Mouse (Mus musculus): Measurements from ENCODE around the gene Chn2. TPM values are rescaled to one million over a fixed set of nuclear protein-coding genes. Genes with fewer than 3 reads are reported as not detected.

Chn2 gene
- total and polyA plus RNA-seq, 3 experiments = not detected

DNA sequence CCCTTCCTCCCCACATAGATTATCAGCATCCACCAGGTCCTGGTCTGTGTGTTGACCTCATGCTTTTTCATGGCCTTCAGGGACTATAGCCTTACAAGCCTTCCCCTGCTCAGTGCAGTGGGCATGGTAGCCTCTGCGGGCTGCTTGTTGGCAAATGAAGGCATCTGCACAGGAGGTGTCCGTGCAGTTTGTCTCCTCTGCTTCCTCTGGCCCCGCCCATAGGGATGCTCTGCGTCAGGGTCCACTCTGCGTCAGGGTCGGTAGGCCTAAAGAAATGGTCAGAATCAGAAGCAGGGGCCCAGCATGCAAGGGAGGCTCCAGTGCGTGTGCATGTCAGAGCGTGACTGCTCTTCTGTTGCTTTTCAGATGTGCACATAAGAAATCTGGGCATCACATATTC lies 169.4 kb downstream of the Chn2 start:
- H3K27ac ChIP-seq (ENCODE audit: insufficient read depth, low read depth) = no peak overlapping the region
- no peak overlapping the region for H3K4me2 ChIP-seq (ENCODE audit: insufficient read depth, low read depth, poor library complexity, severe bottlenecking)
- H3K27me3 ChIP-seq (replicated peaks) = no peaks in the 10 kb centered on the region
- no peak for TF ChIP-seq RAD21 (IDR thresholded peaks at IDR 0.05; ENCODE audit: low read depth, low read length)
- no peak for TF ChIP-seq ZNF384 (IDR thresholded peaks at IDR 0.05; ENCODE audit: low read depth, low read length)
- TF ChIP-seq MXI1 (IDR thresholded peaks at IDR 0.05; ENCODE audit: low read depth, low read length) = no peak
- TF ChIP-seq CHD2 (IDR thresholded peaks at IDR 0.05; ENCODE audit: low read length) = no peak
- TF ChIP-seq SIN3A (IDR thresholded peaks at IDR 0.05; ENCODE audit: low read length) = no peak
- no peak for TF ChIP-seq EP300 (IDR thresholded peaks at IDR 0.05; ENCODE audit: low read length)
- no peak for TF ChIP-seq MYC (IDR thresholded peaks at IDR 0.05; ENCODE audit: low read depth, low read length)
- TF ChIP-seq MEF2A (IDR thresholded peaks at IDR 0.05; ENCODE audit: borderline replicate concordance, low read depth, low read length) = no peak
- no peak for TF ChIP-seq E2F4 (IDR thresholded peaks at IDR 0.05; ENCODE audit: insufficient replicate concordance, low read depth, low read length)
- no peak for TF ChIP-seq ETS1 (conservative IDR thresholded peaks at IDR 0.05; ENCODE audit: low read depth, low read length)
- TF ChIP-seq SMC3 (IDR thresholded peaks at IDR 0.05; ENCODE audit: low read depth, low read length) = no peak
- no peak for TF ChIP-seq MAFK (IDR thresholded peaks at IDR 0.05; ENCODE audit: insufficient replicate concordance, low read length)
- TF ChIP-seq UBTF (IDR thresholded peaks at IDR 0.05; ENCODE audit: low read depth, low read length) = no peak
- TF ChIP-seq HCFC1 (IDR thresholded peaks at IDR 0.05; ENCODE audit: low read depth, low read length) = no peak
- TF ChIP-seq JUN (IDR thresholded peaks at IDR 0.05; ENCODE audit: insufficient read depth, low read depth, low read length) = no peak
- TF ChIP-seq MAZ (IDR thresholded peaks at IDR 0.05; ENCODE audit: low read depth, low read length) = no peak
- no peak for TF ChIP-seq POLR2A (IDR thresholded peaks at IDR 0.05; ENCODE audit: low read depth, low read length)
- no peak for TF ChIP-seq USF2 (conservative IDR thresholded peaks at IDR 0.05; ENCODE audit: low read depth, low read length)
- H3K4me1 ChIP-seq (ENCODE audit: control insufficient read depth in 1 of 2, insufficient read depth in 2 of 2) = no peaks in the 10 kb centered on the region
- in situ Hi-C loops (cut with MboI; ENCODE audit: low pct_ligation_motif_present, low pct_unique_long_range_greater_than_20kb, low sequenced_read_pairs) = no loop called here
- no peak overlapping the region for H3K9ac ChIP-seq (ENCODE audit: insufficient read depth, low read depth)
- H3K9me3 ChIP-seq (replicated peaks; ENCODE audit: low read length) = no peaks in the 10 kb centered on the region
- no peak overlapping the region for H3K4me3 ChIP-seq (replicated peaks in 1 of 3; ENCODE audit: low read depth in 2 of 3, low read length in 2 of 3, poor library complexity in 1 of 3)
- H3K36me3 ChIP-seq (replicated peaks in 1 of 2; ENCODE audit: control insufficient read depth in 1 of 2, insufficient read depth in 1 of 2, low read length in 1 of 2) = no peaks in the 10 kb centered on the region
- H3K79me2 ChIP-seq (replicated peaks; ENCODE audit: control insufficient read depth, extremely low read depth, insufficient read depth, poor library complexity, severe bottlenecking) = no peaks in the 10 kb centered on the region
- DNase-seq (ENCODE audit: extremely low read depth) = no peak
- dilution Hi-C loops (cut with MboI; ENCODE audit: extremely low pct_ligation_motif_present, extremely low pct_unique_long_range_greater_than_20kb, low sequenced_read_pairs) = no loop called here

DNA sequence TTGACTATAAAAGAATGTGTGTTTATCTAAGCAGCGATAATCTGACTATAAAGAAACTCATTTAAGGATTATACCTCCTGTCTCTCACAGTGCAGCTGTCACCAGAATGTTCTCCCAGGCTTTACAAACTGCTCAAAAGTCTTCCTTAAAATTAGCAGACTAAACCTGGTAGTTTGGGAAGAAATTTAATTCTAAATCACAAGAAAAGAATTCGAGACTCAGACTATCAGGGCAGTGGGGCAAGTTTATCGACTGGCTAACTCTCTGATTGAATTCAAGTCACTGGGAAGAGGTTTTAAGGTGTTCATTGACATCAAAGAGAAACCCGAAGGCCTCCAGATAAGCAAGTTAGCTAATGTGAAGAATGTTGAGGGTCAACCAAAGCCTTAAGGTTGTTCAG lies 171.6 kb downstream of the Chn2 start:
- Histone ChIP-seq H3K79me2 (replicated peaks; ENCODE audit: control insufficient read depth, extremely low read depth, insufficient read depth, poor library complexity, severe bottlenecking) (no peaks in the 10 kb centered on the region), H3K36me3 (replicated peaks in 1 of 2; ENCODE audit: control insufficient read depth in 1 of 2, insufficient read depth in 1 of 2, low read length in 1 of 2) (no peaks in the 10 kb centered on the region), H3K9me3 (replicated peaks; ENCODE audit: low read length) (no peaks in the 10 kb centered on the region), H3K4me3 (replicated peaks in 1 of 3; ENCODE audit: low read depth in 2 of 3, low read length in 2 of 3, poor library complexity in 1 of 3) (no peak overlapping the region), H3K9ac (ENCODE audit: insufficient read depth, low read depth) (no peak overlapping the region), H3K27me3 (replicated peaks) (no peaks in the 10 kb centered on the region), H3K27ac (ENCODE audit: insufficient read depth, low read depth) (no peak overlapping the region), H3K4me1 (ENCODE audit: control insufficient read depth in 1 of 2, insufficient read depth in 2 of 2) (no peaks in the 10 kb centered on the region), H3K4me2 (ENCODE audit: insufficient read depth, low read depth, poor library complexity, severe bottlenecking) (no peak overlapping the region)
- DNase-seq (ENCODE audit: extremely low read depth) = no peak
- dilution Hi-C loops (cut with MboI; ENCODE audit: extremely low pct_ligation_motif_present, extremely low pct_unique_long_range_greater_than_20kb, low sequenced_read_pairs) (no loop called here), in situ Hi-C loops (cut with MboI; ENCODE audit: low pct_ligation_motif_present, low pct_unique_long_range_greater_than_20kb, low sequenced_read_pairs) (no loop called here)
- TF ChIP-seq MYC (IDR thresholded peaks at IDR 0.05; ENCODE audit: low read depth, low read length) (no peak), EP300 (IDR thresholded peaks at IDR 0.05; ENCODE audit: low read length) (no peak), KAT2A (IDR thresholded peaks at IDR 0.05; ENCODE audit: insufficient replicate concordance, low read length) (no peak), PAX5 (IDR thresholded peaks at IDR 0.05; ENCODE audit: low read length) (no peak)
